Mouse (Mus musculus) cortical plate, adult 2 months (tissue): ENCODE data around the gene Wnt11.

Experiments
- CTCF ChIP-seq: fragments of 200-500 bp; IDR thresholded peaks from 2 replicates; pipeline ENCODE4 v1.5.1; 2011; ENCODE audit warnings: mild to moderate bottlenecking, control low read depth, low read length; ENCODE audit not compliant: insufficient read depth; ENCODE audit errors: extremely low read depth
- POLR2A ChIP-seq: fragments of 200-500 bp; IDR thresholded peaks from 2 replicates; pipeline ENCODE4 v1.6.1; 2011; ENCODE audit warnings: mild to moderate bottlenecking, low read length, control low read depth; ENCODE audit not compliant: insufficient read depth; ENCODE audit errors: extremely low read depth

DNA sequence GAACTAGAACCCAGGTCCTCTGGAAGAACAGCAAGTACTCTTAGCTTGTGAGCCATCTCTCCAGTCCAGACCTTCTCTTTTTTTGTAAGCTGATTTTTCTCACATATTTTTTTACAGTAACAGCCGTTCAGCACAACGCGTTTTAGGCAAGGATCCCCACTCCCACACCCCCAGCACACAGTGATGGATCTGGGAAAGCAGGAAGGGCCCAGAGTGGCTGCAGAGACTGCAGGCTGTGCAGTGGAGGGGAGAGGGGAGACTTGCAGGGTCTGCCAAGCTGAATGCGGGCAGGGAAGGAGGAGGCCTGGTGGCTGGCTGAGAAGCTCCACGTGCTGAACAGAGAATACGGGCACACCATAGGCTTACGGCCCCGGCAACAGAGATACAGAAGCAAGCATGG is 62.4 kb downstream of the Wnt11 start:
- TF ChIP-seq POLR2A (no peak), CTCF (no peak)
